Mouse (Mus musculus): Measurements from ENCODE around the gene Gm5169. TPM values are rescaled to one million over a fixed set of nuclear protein-coding genes. Genes with fewer than 3 reads are reported as not detected.
"Not testable (repeated sequence)": the region's sequence is repeated elsewhere in the genome, so short reads cannot be mapped to it uniquely, and the experiment has no call there.

Gm5169 gene
- total RNA-seq (2021): not detected
- long read RNA-seq, experiment 1: 0 reads
- long read RNA-seq, experiment 2: 0 reads

DNA sequence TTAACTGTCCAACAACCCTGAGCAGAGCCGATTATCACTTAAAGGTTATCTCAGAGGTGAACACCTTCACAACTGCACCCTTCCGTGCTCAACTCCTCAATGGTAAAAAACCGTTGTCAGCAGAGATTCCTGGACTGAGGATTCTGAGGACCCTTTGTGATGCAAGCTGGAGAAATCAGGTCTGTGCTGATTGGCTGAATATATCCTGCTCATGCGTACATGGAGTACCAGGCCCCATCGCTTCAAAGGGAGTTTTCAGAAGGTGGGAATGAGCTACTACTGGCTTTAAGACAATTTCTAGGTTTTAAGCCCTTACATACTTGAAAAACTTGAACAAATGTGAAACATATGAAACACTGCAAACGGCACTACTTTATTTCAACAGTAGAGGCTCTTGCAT lies at the start of gene Gm5169:
Gene Gm5169 (minus strand): TSS at position 101 of the 400 bp plus-strand sequence.
- DNase-seq (ENCODE audit: low spot score in 2 of 2): not testable (repeated sequence)

DNA sequence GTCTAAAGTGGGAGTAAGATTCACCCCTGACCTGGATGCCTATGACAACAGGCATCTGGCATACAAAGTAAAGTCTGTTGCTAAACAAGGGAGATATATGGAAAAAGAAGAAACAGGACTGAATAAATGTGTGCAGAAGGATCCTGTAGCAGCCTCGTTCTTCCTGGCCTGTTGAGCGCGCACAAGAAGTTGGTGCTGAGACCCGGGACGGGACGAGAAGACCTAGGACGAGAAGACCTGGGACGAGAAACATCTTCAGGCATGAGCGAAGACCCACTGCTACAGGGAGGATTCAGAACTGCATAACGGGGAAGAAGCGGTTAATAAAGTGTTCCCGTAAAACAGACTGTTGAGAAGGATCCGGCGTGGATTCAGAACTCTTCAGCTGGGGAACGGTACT lies 46.2 kb upstream of the Gm5169 start:
- not testable (repeated sequence) for DNase-seq (ENCODE audit: low spot score in 2 of 2)

Measured in left cerebral cortex, adult 18-20 months (tissue).